Mouse (Mus musculus) forebrain, postnatal 0 days (tissue): ENCODE data around the gene Gm13288. TPM values are rescaled to one million over a fixed set of nuclear protein-coding genes. Genes with fewer than 3 reads are reported as not detected.
"Not testable (repeated sequence)": the region's sequence is repeated elsewhere in the genome, so short reads cannot be mapped to it uniquely, and the experiment has no call there.

Experiments
- ATAC-seq: fragments of 200-750 bp; cut with Nextera tagmentation; 2 replicates; pipeline ENCODE4 v1.8.0; 2017; ENCODE audit warnings: mild to moderate bottlenecking, moderate library complexity
- DNase-seq: peaks from one replicate; pipeline ENCODE4 v3.0.0-alpha.2; 2015
- H3K27ac ChIP-seq: fragments of 300-500 bp; sonication (generic); 2 replicates; pipeline ENCODE4 v1.5.1; 2014; ENCODE audit warnings: low read depth, mild to moderate bottlenecking, antibody characterized with exemption, low read length, moderate library complexity, mixed read lengths
- H3K27me3 ChIP-seq: fragments of 300-500 bp; sonication (generic); 2 replicates; pipeline ENCODE4 v1.6.1; 2014; ENCODE audit warnings: mild to moderate bottlenecking, low read length, mixed read lengths; ENCODE audit not compliant: insufficient read depth
- H3K36me3 ChIP-seq: fragments of 300-500 bp; sonication (generic); 2 replicates; pipeline ENCODE4 v1.6.1; 2014; ENCODE audit warnings: mild to moderate bottlenecking, moderate library complexity; ENCODE audit not compliant: insufficient read depth
- H3K4me1 ChIP-seq: fragments of 300-500 bp; sonication (generic); 2 replicates; pipeline ENCODE4 v1.6.1; 2014; ENCODE audit warnings: antibody characterized with exemption; ENCODE audit not compliant: insufficient read depth
- H3K4me2 ChIP-seq: fragments of 300-500 bp; sonication (generic); 2 replicates; pipeline ENCODE4 v1.6.1; 2014; ENCODE audit warnings: low read depth, mild to moderate bottlenecking, moderate library complexity
- H3K4me3 ChIP-seq: fragments of 300-500 bp; sonication (generic); 2 replicates; pipeline ENCODE4 v1.5.1; 2014; ENCODE audit warnings: low read depth, low read length, mixed read lengths
- H3K9ac ChIP-seq: fragments of 300-500 bp; sonication (generic); 2 replicates; pipeline ENCODE4 v1.6.1; 2014; ENCODE audit warnings: mild to moderate bottlenecking
- H3K9me3 ChIP-seq: fragments of 300-500 bp; sonication (generic); 2 replicates; pipeline ENCODE4 v1.6.1; 2016; ENCODE audit warnings: low read length
- CTCF ChIP-seq: sonication (generic); IDR thresholded peaks from 2 replicates; pipeline ENCODE4 v1.5.1; 2016; ENCODE audit warnings: antibody characterized with exemption, control low read depth, low read depth
- WGBS: fragments of 180-500 bp; shearing (Covaris S2); extraction: QIAGEN DNeasy Blood & Tissue Kit; methylation state at CpG from one replicate; pipeline ENCODE4 v1.1.7; 2014; 5-methylcytosine and 5-hydroxymethylcytosine counted together
- polyA plus RNA-seq: library from polyadenylated mRNA; unstranded; fragments of >200 nt; fragmentation: Nextera tagmentation; extraction: Ambion mirVana; gene quantifications from 2 replicates; pipeline ENCODE4 v1.2.1, GENCODE M21; 2015
- total RNA-seq: library from RNA; depleted of rRNA; stranded (reverse); fragments of >200 nt; gene quantifications from 2 replicates; pipeline ENCODE4 v1.2.3, GENCODE M21; 2014

The Gm13288 gene
- total and polyA plus RNA-seq, 2 experiments from 2014 or later, result not detected

DNA sequence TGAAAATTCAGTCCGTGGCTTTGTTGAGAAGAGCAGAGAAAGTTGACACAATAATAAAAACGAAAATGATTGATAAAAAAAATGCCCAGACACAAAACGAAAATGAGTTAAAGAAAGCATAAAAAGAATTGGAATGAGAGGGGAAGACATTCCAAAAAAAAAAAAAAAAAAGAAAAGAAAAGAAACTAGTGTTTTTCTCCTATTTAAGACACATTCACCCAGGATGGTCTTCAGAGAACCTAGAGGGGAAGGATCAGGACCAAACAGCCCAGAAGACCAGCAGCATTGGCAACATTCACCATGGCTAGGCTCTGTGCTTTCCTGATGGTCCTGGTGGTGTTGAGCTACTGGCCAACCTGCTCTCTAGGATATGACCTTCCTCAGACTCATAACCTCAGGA, 10.6 kb downstream of the Gm13288 start, which contains the start of gene Ifna7:
Ifna7 (plus strand) TSS at position 301 of the 400 bp plus-strand sequence.
- H3K4me3 ChIP-seq, result no peak within 1 kb of the TSS
- no peak within 1 kb of the TSS for H3K9ac ChIP-seq
- no peak for TF ChIP-seq CTCF
- H3K36me3 ChIP-seq, result no peaks in the 10 kb centered on the region
- no peaks in the 10 kb centered on the region for H3K9me3 ChIP-seq
- H3K4me2 ChIP-seq, result no peak within 1 kb of the TSS
- H3K27me3 ChIP-seq, result no peaks in the 10 kb centered on the region
- ATAC-seq (no peak), DNase-seq (no peak)
- no peak within 1 kb of the TSS for H3K27ac ChIP-seq
- H3K4me1 ChIP-seq, result no peaks in the 10 kb centered on the region
- WGBS, result 62% methylated on average over 3 of the region's 3 CpGs

- Histone ChIP-seq H3K9ac (no peak within 1 kb of the TSS), H3K4me1 (no peaks in the 10 kb centered on the region), H3K4me3 (no peak within 1 kb of the TSS), H3K27ac (no peak within 1 kb of the TSS), H3K4me2 (no peak within 1 kb of the TSS), H3K27me3 (no peaks in the 10 kb centered on the region), H3K9me3 (no peaks in the 10 kb centered on the region), H3K36me3 (no peaks in the 10 kb centered on the region)
- TF ChIP-seq CTCF, result no peak
- ATAC-seq, result no peak
- 92% methylated on average over 1 of the region's 1 CpGs for WGBS
- no peak for DNase-seq
These were observed 14.3 kb downstream of the Gm13288 start, which contains the start of gene Ifna11 for GRCm38 (mm10) chr4:88819659-88820058. Gene Ifna11 (plus strand): TSS chr4:88819959.

DNA sequence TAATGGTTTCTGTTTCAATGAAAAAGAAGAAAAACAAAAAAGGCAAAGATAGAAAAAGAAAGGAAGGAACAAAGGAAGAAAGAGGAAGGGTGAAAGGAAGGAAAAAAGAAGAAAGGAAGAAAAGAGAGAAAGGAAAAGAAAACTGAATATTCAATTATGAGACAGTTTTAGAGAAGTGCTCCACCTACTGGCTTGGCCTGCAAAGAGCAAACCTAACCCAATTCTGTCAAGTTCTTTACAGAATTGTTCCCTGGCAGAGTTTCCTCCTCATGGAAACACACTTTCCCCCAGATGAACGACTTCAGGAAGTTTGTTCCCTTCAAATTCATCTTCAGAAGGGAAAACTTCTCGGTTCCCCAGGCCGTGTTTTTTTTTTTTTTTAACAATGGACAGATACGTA, 17.7 kb downstream of the Gm13288 start:
- Histone ChIP-seq H3K36me3 (no peaks in the 10 kb centered on the region), H3K4me2 (no peak overlapping the region), H3K27ac (no peak overlapping the region), H3K4me1 (no peaks in the 10 kb centered on the region), H3K9me3 (no peaks in the 10 kb centered on the region), H3K9ac (no peak overlapping the region), H3K4me3 (no peak overlapping the region), H3K27me3 (no peaks in the 10 kb centered on the region)
- peak; percentile 69 for TF ChIP-seq CTCF
- WGBS, result 26% methylated on average over 4 of the region's 4 CpGs
- peak; percentile 36 for DNase-seq
- ATAC-seq, result no peak

GRCm38 (mm10) chr4:88827116-88827515, 21.8 kb downstream of the Gm13288 start, which contains the start of gene Ifna6:
Gene Ifna6 (plus strand): TSS chr4:88827416.
- H3K9ac ChIP-seq, H3K4me3 ChIP-seq, H3K36me3 ChIP-seq, DNase-seq, H3K4me2 ChIP-seq, H3K4me1 ChIP-seq, H3K27me3 ChIP-seq, H3K9me3 ChIP-seq, H3K27ac ChIP-seq, ATAC-seq: not testable (repeated sequence)

GRCm38 (mm10) chr4:88830523-88830922, 25.2 kb downstream of the Gm13288 start:
- Histone ChIP-seq H3K9me3 (no peaks in the 10 kb centered on the region), H3K9ac (no peak overlapping the region), H3K4me2 (no peak overlapping the region), H3K4me1 (no peaks in the 10 kb centered on the region), H3K27ac (no peak overlapping the region), H3K27me3 (no peaks in the 10 kb centered on the region), H3K4me3 (no peak overlapping the region), H3K36me3 (no peaks in the 10 kb centered on the region)
- ATAC-seq, result no peak
- 22% methylated on average over 4 of the region's 4 CpGs for WGBS
- DNase-seq, result peak; percentile 57
- TF ChIP-seq CTCF, result peak; percentile 66

DNA sequence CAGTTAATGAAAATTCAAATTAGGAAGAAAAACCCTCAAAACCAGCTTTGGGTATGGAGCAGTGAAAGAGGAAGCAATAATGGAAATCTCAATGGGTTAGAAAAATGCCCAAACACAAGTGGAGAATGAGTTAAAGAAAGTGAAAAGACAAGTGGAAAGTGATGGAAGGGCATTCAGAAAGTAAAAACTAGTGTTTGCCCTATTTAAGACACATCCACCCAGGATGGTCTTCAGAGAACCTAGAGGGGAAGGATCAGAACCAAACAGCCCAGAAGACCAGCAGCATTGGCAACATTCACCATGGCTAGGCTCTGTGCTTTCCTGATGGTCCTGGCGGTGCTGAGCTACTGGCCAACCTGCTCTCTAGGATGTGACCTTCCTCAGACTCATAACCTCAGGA, 29.9 kb downstream of the Gm13288 start, which contains the start of gene Ifna5:
Ifna5 (plus strand) TSS at position 301 of the 400 bp plus-strand sequence.
- not testable (repeated sequence) for ATAC-seq, H3K4me2 ChIP-seq
- WGBS, result 78% methylated on average over 1 of the region's 1 CpGs

DNA sequence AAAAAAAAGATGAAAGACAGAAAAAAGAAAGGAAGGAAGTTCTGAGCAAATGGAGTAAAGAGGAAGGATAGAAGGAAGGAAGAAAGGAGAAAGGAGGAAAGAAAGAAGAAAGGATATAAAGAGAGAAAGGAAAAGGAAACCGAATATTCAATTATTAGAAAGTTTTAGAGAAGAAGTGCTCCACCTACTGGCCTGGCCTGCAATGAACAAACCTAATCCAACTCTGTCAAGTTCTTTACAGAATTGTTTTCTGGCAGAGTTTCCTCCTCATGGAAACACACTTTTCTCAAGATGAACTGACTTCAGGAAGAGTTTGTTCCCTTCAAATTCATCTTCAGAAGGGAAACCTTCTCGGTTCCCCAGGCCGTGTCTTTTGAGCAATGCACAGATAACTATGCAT, 33.5 kb downstream of the Gm13288 start:
- Histone ChIP-seq H3K36me3 (no peaks in the 10 kb centered on the region), H3K27ac (no peak overlapping the region), H3K4me3 (no peak overlapping the region), H3K9ac (no peak overlapping the region), H3K4me2 (no peak overlapping the region), H3K4me1 (no peaks in the 10 kb centered on the region), H3K27me3 (no peaks in the 10 kb centered on the region), H3K9me3 (no peaks in the 10 kb centered on the region)
- peak; percentile 58 for TF ChIP-seq CTCF
- DNase-seq (no peak), ATAC-seq (no peak)
- 41% methylated on average over 3 of the region's 3 CpGs for WGBS

More for the DNA sequence above, 29.9 kb downstream of the Gm13288 start, which contains the start of gene Ifna5:
- H3K36me3 ChIP-seq, H3K27ac ChIP-seq, H3K27me3 ChIP-seq, H3K9ac ChIP-seq, DNase-seq, H3K4me3 ChIP-seq, H3K9me3 ChIP-seq, H3K4me1 ChIP-seq: not testable (repeated sequence)
